Mouse (Mus musculus) MEL (cell line): ENCODE data around the gene Wsb2.

ENCODE experiments used
- BHLHE40 ChIP-seq: IDR thresholded peaks from 2 replicates; pipeline ENCODE4 v1.6.1; 2012; ENCODE audit warnings: low read depth, mild to moderate bottlenecking, inconsistent platforms, low read length, improper control_type of control experiment, borderline replicate concordance
- CHD1 ChIP-seq: IDR thresholded peaks from 2 replicates; pipeline ENCODE4 v1.6.1; 2012; ENCODE audit warnings: low read depth, mild to moderate bottlenecking, inconsistent platforms, low read length, improper control_type of control experiment
- CHD2 ChIP-seq: IDR thresholded peaks from 2 replicates; pipeline ENCODE4 v1.6.1; 2011; ENCODE audit warnings: low read length, improper control_type of control experiment
- CTCF ChIP-seq, 3 experiments: IDR thresholded peaks in 2 of 3; conservative IDR thresholded peaks in 1 of 3; 2 replicates each; pipeline ENCODE4 v1.5.1; 2011 to 2012; ENCODE audit warnings: low read length in 3 of 3, low read depth in 2 of 3, mild to moderate bottlenecking in 2 of 3, improper control_type of control experiment in 1 of 3, inconsistent platforms in 1 of 3, mixed read lengths in 1 of 3, moderate library complexity in 1 of 3; ENCODE audit not compliant: control insufficient read depth in 1 of 3, insufficient read depth in 1 of 3, poor library complexity in 1 of 3, severe bottlenecking in 1 of 3
- EP300 ChIP-seq, 2 experiments: IDR thresholded peaks; 2 replicates each; pipeline ENCODE4 v1.6.1; 2011; ENCODE audit warnings: improper control_type of control experiment in 2 of 2, low read length in 2 of 2, low read depth in 1 of 2, mild to moderate bottlenecking in 1 of 2
- HCFC1 ChIP-seq: IDR thresholded peaks from 2 replicates; pipeline ENCODE4 v1.6.1; 2012; ENCODE audit warnings: low read depth, mild to moderate bottlenecking, inconsistent platforms, low read length, improper control_type of control experiment, moderate library complexity
- MAX ChIP-seq: IDR thresholded peaks from 2 replicates; pipeline ENCODE4 v1.6.1; 2011; ENCODE audit warnings: low read length, improper control_type of control experiment
- MXI1 ChIP-seq: IDR thresholded peaks from 2 replicates; pipeline ENCODE4 v1.6.1; 2011; ENCODE audit warnings: mild to moderate bottlenecking, low read depth, low read length, improper control_type of control experiment
- MYC ChIP-seq: IDR thresholded peaks from 2 replicates; pipeline ENCODE4 v1.6.1; 2011; ENCODE audit warnings: low read depth, mild to moderate bottlenecking, low read length, improper control_type of control experiment, moderate library complexity
- NRF1 ChIP-seq: IDR thresholded peaks from 2 replicates; pipeline ENCODE4 v1.6.1; 2014; ENCODE audit warnings: low read depth, mild to moderate bottlenecking, inconsistent platforms, low read length, improper control_type of control experiment, moderate library complexity; ENCODE audit not compliant: poor library complexity, insufficient read depth, severe bottlenecking
- POLR2A ChIP-seq, 2 experiments: IDR thresholded peaks; 2 replicates each; pipeline ENCODE4 v1.6.1; 2011 to 2012; ENCODE audit warnings: low read length in 2 of 2, mild to moderate bottlenecking in 2 of 2, control low read depth in 1 of 2, improper control_type of control experiment in 1 of 2, low read depth in 1 of 2, moderate library complexity in 1 of 2; ENCODE audit not compliant: control insufficient read depth in 1 of 2, insufficient read depth in 1 of 2, poor library complexity in 1 of 2
- USF1 ChIP-seq: IDR thresholded peaks from 2 replicates; pipeline ENCODE4 v1.6.1; 2014; ENCODE audit warnings: low read depth, mild to moderate bottlenecking, inconsistent platforms, low read length, improper control_type of control experiment, moderate library complexity
- ZMIZ1 ChIP-seq: IDR thresholded peaks from 2 replicates; pipeline ENCODE4 v1.6.1; 2012; ENCODE audit warnings: low read depth, mild to moderate bottlenecking, inconsistent platforms, low read length, improper control_type of control experiment, moderate library complexity

DNA sequence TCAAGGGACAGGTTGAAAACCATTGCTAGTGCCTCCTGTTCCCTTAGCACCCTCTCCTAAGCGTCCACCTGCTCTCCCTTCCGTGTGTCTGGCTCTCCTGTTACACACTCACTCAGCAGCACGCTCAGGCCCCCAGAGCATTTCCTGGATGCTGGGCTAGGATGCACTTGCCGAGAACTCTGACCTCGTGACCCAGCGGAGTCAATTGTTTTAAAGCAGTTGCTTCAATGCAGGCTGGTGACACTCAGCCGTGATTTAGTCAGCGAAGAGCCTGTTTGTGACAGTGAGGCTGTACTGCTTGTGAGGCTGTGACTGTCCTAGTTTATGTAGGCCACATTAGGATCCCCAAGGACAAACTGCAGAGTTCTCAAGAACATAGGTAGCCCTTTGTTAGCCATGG is 10.1 kb downstream of the Wsb2 start:
- TF ChIP-seq POLR2A (IDR thresholded peaks at IDR 0.05; ENCODE audit: control insufficient read depth in 1 of 2, insufficient read depth in 1 of 2, low read depth in 1 of 2, low read length in 2 of 2, poor library complexity in 1 of 2) (no peak), BHLHE40 (no peak), CTCF (IDR thresholded peaks at IDR 0.05 in 2 of 3, conservative IDR thresholded peaks at IDR 0.05 in 1 of 3; ENCODE audit: control insufficient read depth in 1 of 3, insufficient read depth in 1 of 3, low read depth in 2 of 3, low read length in 3 of 3, poor library complexity in 1 of 3, severe bottlenecking in 1 of 3) (no peak), ZMIZ1 (no peak), MXI1 (no peak), USF1 (no peak), MYC (no peak), MAX (no peak), CHD1 (no peak), CHD2 (no peak), EP300 (IDR thresholded peaks at IDR 0.05; ENCODE audit: low read depth in 1 of 2, low read length in 2 of 2) (no peak), NRF1 (no peak), HCFC1 (no peak)
